Comparison of ENCODE assay signal across 13 mouse cellular contexts in the genomic region with DNA sequence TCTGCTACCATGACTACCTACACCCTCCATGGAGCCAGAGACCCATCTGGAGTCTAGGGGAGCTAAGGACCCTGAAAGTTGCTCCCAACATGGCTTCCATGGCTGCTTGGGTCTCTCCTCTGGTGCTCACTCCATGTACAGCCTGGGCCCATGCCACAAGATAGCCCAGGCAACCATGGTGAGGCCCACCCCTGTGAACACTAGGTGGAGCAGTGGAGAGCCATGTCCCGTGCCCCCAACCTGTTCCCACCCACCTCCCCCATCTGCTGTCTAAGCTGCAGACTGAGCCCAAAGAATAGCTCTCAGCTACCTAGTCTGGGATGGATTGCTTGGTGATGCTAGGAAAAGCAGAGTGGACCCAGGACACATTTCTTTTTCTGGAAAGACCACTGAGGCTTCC. TPM values are rescaled to one million over a fixed set of nuclear protein-coding genes. Genes with fewer than 3 reads are reported as not detected.
DNase-seq lines count a peak whose midpoint lies in the region; ATAC-seq and TF ChIP-seq lines count a peak whose summit lies in the region.
"Had no signal": no experiment of that assay in that cellular context is flagged by ENCODE, and none has a peak within 500 bp of the region (broad histone marks: within the 10 kb centered on the region; RNA-seq: fewer than 3 reads in every experiment).

No protein-coding gene starts in this region.

- H3K4me1 ChIP-seq in heart, embryonic 12.5 days (replicated peaks): no peaks in the 10 kb centered on the region
- no peaks in the 10 kb centered on the region for H3K4me1 ChIP-seq in heart, embryonic 11.5 days (ENCODE audit: control insufficient read depth, insufficient read depth, low read length)
- H3K4me1 ChIP-seq in lung, postnatal 0 days (ENCODE audit: insufficient read depth, low read depth, low read length): no peaks in the 10 kb centered on the region
- H3K4me1 ChIP-seq: liver, embryonic 15.5 days had no signal

- H3K4me2 ChIP-seq in heart, embryonic 12.5 days: no peak overlapping the region
- no peak overlapping the region for H3K4me2 ChIP-seq in heart, embryonic 11.5 days
- H3K4me2 ChIP-seq in lung, postnatal 0 days (replicated peaks; ENCODE audit: low read depth, low read length): no peak overlapping the region
- H3K4me2 ChIP-seq: liver, embryonic 15.5 days had no signal

- TF ChIP-seq EP300 in lung, postnatal 0 days (IDR thresholded peaks at IDR 0.05): no peak

- ATAC-seq in heart, embryonic 12.5 days (ENCODE audit: insufficient number of reproducible peaks, low FRiP score): 0 out of 2 replicates have a peak, but pooled peaks have one; percentile 28
- no peak for ATAC-seq in heart, embryonic 11.5 days (replicated peaks; ENCODE audit: insufficient number of reproducible peaks, low FRiP score, low TSS enrichment)
- ATAC-seq in lung, postnatal 0 days: no peak
- ATAC-seq: inflammation-experienced regulatory T-cells, adult 6 months had no signal

- H3K9me3 ChIP-seq in heart, embryonic 12.5 days (replicated peaks): no peaks in the 10 kb centered on the region
- H3K9me3 ChIP-seq in heart, embryonic 11.5 days (replicated peaks; ENCODE audit: control insufficient read depth, low read length): no peaks in the 10 kb centered on the region
- H3K9me3 ChIP-seq in lung, postnatal 0 days (ENCODE audit: low read length): no peaks in the 10 kb centered on the region
- H3K9me3 ChIP-seq: liver, embryonic 15.5 days had no signal

- WGBS in heart, embryonic 12.5 days: 43% methylated on average over 1 of the region's 1 CpGs
- 35% methylated on average over 1 of the region's 1 CpGs for WGBS in heart, embryonic 11.5 days (ENCODE audit: insufficient replicate concordance)
- 29% methylated on average over 1 of the region's 1 CpGs for WGBS in lung, postnatal 0 days

- H3K27me3 ChIP-seq in heart, embryonic 12.5 days (replicated peaks): no peaks in the 10 kb centered on the region
- peaks cover 2% of the 10 kb centered on the region; the same call in 1 of the 2 replicates for H3K27me3 ChIP-seq in heart, embryonic 11.5 days (ENCODE audit: control insufficient read depth, insufficient read depth, low read length)
- no peaks in the 10 kb centered on the region for H3K27me3 ChIP-seq in lung, postnatal 0 days (replicated peaks; ENCODE audit: insufficient read depth, low read length)
- H3K27me3 ChIP-seq: liver, embryonic 15.5 days had no signal

- no peak for DNase-seq in lung, postnatal 0 days (ENCODE audit: low spot score)
- no peak for DNase-seq in lung, adult 18-20 months
- DNase-seq in R1 (ENCODE audit: low read depth, low spot score): peak; percentile 71
- peak; percentile 45 for DNase-seq in thymus, postnatal 14 days
- DNase-seq in retina, embryonic 14.5 days (ENCODE audit: low spot score): no peak
- no peak for DNase-seq in urinary bladder, postnatal 14 days (ENCODE audit: low spot score)
- DNase-seq: cerebellum, adult 11 months; gastrocnemius, postnatal 36 days; heart, postnatal 14 days had no signal

- H3K4me3 ChIP-seq in heart, embryonic 12.5 days: no peak overlapping the region
- H3K4me3 ChIP-seq in heart, embryonic 11.5 days (ENCODE audit: low read depth, low read length): no peak overlapping the region
- no peak overlapping the region for H3K4me3 ChIP-seq in lung, postnatal 0 days (ENCODE audit: low read depth, low read length)
- H3K4me3 ChIP-seq: liver, embryonic 15.5 days had no signal

- no peak overlapping the region for H3K27ac ChIP-seq in heart, embryonic 12.5 days (ENCODE audit: poor library complexity, severe bottlenecking)
- no peak overlapping the region for H3K27ac ChIP-seq in heart, embryonic 11.5 days (ENCODE audit: low read depth, low read length)
- H3K27ac ChIP-seq in lung, postnatal 0 days (ENCODE audit: low read length): no peak overlapping the region
- H3K27ac ChIP-seq: liver, embryonic 15.5 days had no signal

- H3K36me3 ChIP-seq in heart, embryonic 12.5 days: peaks cover 9% of the 10 kb centered on the region
- H3K36me3 ChIP-seq in heart, embryonic 11.5 days (ENCODE audit: control insufficient read depth, insufficient read depth, low read length): no peaks in the 10 kb centered on the region; the same call in 1 of the 2 replicates
- no peaks in the 10 kb centered on the region for H3K36me3 ChIP-seq in lung, postnatal 0 days (ENCODE audit: insufficient read depth, low read length)
- H3K36me3 ChIP-seq: liver, embryonic 15.5 days had no signal

- H3K9ac ChIP-seq in heart, embryonic 12.5 days: no peak overlapping the region
- H3K9ac ChIP-seq in heart, embryonic 11.5 days (ENCODE audit: low read depth, low read length): no peak overlapping the region
- no peak overlapping the region for H3K9ac ChIP-seq in lung, postnatal 0 days (replicated peaks; ENCODE audit: low read depth)
- H3K9ac ChIP-seq: liver, embryonic 15.5 days had no signal

- TF ChIP-seq CTCF in lung, postnatal 0 days (IDR thresholded peaks at IDR 0.05): peak; percentile 33

RNA-seq across cellular contexts. Expression of a gene that starts 27.1 kb away (rescaled TPM):
- polyA plus RNA-seq in heart, embryonic 12.5 days (2016; fragmentation: Nextera tagmentation; extraction: Ambion mirVana): 0.06 and 0.65 TPM in 2 replicates
- 0.23 and 0.27 TPM in 2 replicates for polyA plus RNA-seq in heart, embryonic 11.5 days (2014; fragmentation: Nextera tagmentation; extraction: Ambion mirVana)
- polyA plus RNA-seq in lung, postnatal 0 days (2015; fragmentation: Nextera tagmentation; extraction: Ambion mirVana): 0.35 and 0.58 TPM in 2 replicates

RNA-seq across cellular contexts. Expression of a gene that starts 29.2 kb away (rescaled TPM):
- 5.6 and 6.8 TPM in 2 replicates for polyA plus RNA-seq in heart, embryonic 12.5 days (2016; fragmentation: Nextera tagmentation; extraction: Ambion mirVana)
- polyA plus RNA-seq in heart, embryonic 11.5 days (2014; fragmentation: Nextera tagmentation; extraction: Ambion mirVana): 4.6 and 4.8 TPM in 2 replicates
- polyA plus RNA-seq in lung, postnatal 0 days (2015; fragmentation: Nextera tagmentation; extraction: Ambion mirVana): 9.3 and 9.8 TPM in 2 replicates

Comparison
In these comparisons a context has a peak if more than half of its experiments do, and no peak if none do; other contexts are left out.
1. DNase-seq: peak in R1 (single experiment) and thymus, postnatal 14 days (single experiment); none in lung, postnatal 0 days (single experiment), lung, adult 18-20 months (0 of 2), retina, embryonic 14.5 days (single experiment) and urinary bladder, postnatal 14 days (single experiment).